Mouse (Mus musculus) embryonic facial prominence, embryonic 13.5 days (tissue): ENCODE results near the gene Tmsb4x. TPM values are rescaled to one million over a fixed set of nuclear protein-coding genes. Genes with fewer than 3 reads are reported as not detected.

Experiments
- ATAC-seq: fragments of 200-750 bp; cut with Nextera tagmentation; 2 replicates; pipeline ENCODE4 v1.8.0; 2017; ENCODE audit warnings: low read depth; ENCODE audit not compliant: insufficient number of reproducible peaks, insufficient read depth, low FRiP score, low TSS enrichment
- H3K27ac ChIP-seq: fragments of 300-500 bp; sonication (generic); 2 replicates; pipeline ENCODE4 v1.5.1; 2015; ENCODE audit warnings: moderate library complexity, mild to moderate bottlenecking, inconsistent platforms
- H3K27me3 ChIP-seq: fragments of 300-500 bp; sonication (generic); 2 replicates; pipeline ENCODE4 v1.6.1; 2015; ENCODE audit warnings: mild to moderate bottlenecking, inconsistent platforms
- H3K36me3 ChIP-seq: fragments of 300-500 bp; sonication (generic); 2 replicates; pipeline ENCODE4 v1.6.1; 2015; ENCODE audit warnings: mild to moderate bottlenecking, inconsistent platforms
- H3K4me1 ChIP-seq: fragments of 300-500 bp; sonication (generic); 2 replicates; pipeline ENCODE4 v1.6.1; 2015; ENCODE audit warnings: inconsistent platforms
- H3K4me2 ChIP-seq: fragments of 300-500 bp; sonication (generic); 2 replicates; pipeline ENCODE4 v1.6.1; 2015; ENCODE audit warnings: moderate library complexity, mild to moderate bottlenecking, inconsistent platforms
- H3K4me3 ChIP-seq: fragments of 300-500 bp; sonication (generic); 2 replicates; pipeline ENCODE4 v1.5.1; 2015; ENCODE audit warnings: mild to moderate bottlenecking, inconsistent platforms
- H3K9ac ChIP-seq: fragments of 300-500 bp; sonication (generic); 2 replicates; pipeline ENCODE4 v1.6.1; 2015; ENCODE audit warnings: mild to moderate bottlenecking, inconsistent platforms
- H3K9me3 ChIP-seq: fragments of 300-500 bp; sonication (generic); 2 replicates; pipeline ENCODE4 v1.6.1; 2016; ENCODE audit warnings: inconsistent platforms
- WGBS: fragments of 180-500 bp; shearing (Covaris S2); methylation state at CpG from one replicate; pipeline ENCODE4 v1.1.7; 2015; ENCODE audit warnings: mixed read lengths; 5-methylcytosine and 5-hydroxymethylcytosine counted together
- polyA plus RNA-seq: library from polyadenylated mRNA; unstranded; fragments of >200 nt; fragmentation: Nextera tagmentation; extraction: Ambion mirVana; gene quantifications from 2 replicates; pipeline ENCODE4 v1.2.1, GENCODE M21; 2015

The Tmsb4x gene
- polyA plus RNA-seq, 1 experiment from 2014 or later, result 2,270 TPM

- Histone ChIP-seq H3K9me3 (no peaks in the 10 kb centered on the region), H3K27me3 (peaks cover 35% of the 10 kb centered on the region), H3K36me3 (no peaks in the 10 kb centered on the region), H3K4me3 (no peak overlapping the region), H3K4me2 (no peak overlapping the region), H3K4me1 (no peaks in the 10 kb centered on the region), H3K27ac (no peak overlapping the region), H3K9ac (no peak overlapping the region)
- ATAC-seq, result no peak
- WGBS, result 73% methylated on average over 4 of the region's 4 CpGs
Observed at GRCm38 (mm10) chrX:167179961-167180642, 29.0 kb downstream of the Tmsb4x start.

GRCm38 (mm10) chrX:167179549-167179948, 29.6 kb downstream of the Tmsb4x start:
- no peak for ATAC-seq
- Histone ChIP-seq H3K27me3 (peaks cover 40% of the 10 kb centered on the region), H3K27ac (no peak overlapping the region), H3K9ac (no peak overlapping the region), H3K9me3 (no peaks in the 10 kb centered on the region), H3K4me3 (no peak overlapping the region), H3K4me1 (no peaks in the 10 kb centered on the region), H3K4me2 (no peak overlapping the region), H3K36me3 (no peaks in the 10 kb centered on the region)
- WGBS, result 83% methylated on average over 3 of the region's 3 CpGs

DNA sequence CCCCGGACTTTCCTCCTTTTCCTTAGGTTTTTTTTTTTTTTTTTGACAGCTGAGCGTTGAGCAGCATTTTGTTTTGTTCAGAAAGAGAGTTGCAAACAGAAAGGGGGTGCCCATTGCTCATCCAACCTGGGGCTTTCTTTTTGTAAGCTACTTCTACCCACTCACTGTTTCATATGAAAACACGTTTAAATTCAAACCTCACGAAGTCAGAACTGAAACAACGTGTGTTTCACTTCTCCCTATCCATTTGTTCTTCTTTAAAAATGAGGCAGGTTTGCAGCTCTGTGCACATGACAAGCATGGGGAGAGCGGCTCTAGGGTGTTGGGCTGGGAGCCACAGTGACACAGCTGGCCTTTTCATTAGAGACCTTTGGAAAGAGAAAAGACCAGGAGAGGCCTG, 33.8 kb downstream of the Tmsb4x start:
- Histone ChIP-seq H3K36me3 (no peaks in the 10 kb centered on the region), H3K4me1 (no peaks in the 10 kb centered on the region), H3K9ac (no peak overlapping the region), H3K9me3 (no peaks in the 10 kb centered on the region), H3K27me3 (peaks cover 49% of the 10 kb centered on the region), H3K4me3 (no peak overlapping the region), H3K27ac (no peak overlapping the region), H3K4me2 (no peak overlapping the region)
- WGBS, result 74% methylated on average over 6 of the region's 6 CpGs
- ATAC-seq, result no peak

- Histone ChIP-seq H3K36me3 (no peaks in the 10 kb centered on the region), H3K4me2 (no peak overlapping the region), H3K27ac (no peak overlapping the region), H3K4me1 (no peaks in the 10 kb centered on the region), H3K27me3 (peaks cover 47% of the 10 kb centered on the region; the same call in 1 of the 2 replicates), H3K9me3 (no peaks in the 10 kb centered on the region), H3K9ac (no peak overlapping the region), H3K4me3 (no peak overlapping the region)
- no peak for ATAC-seq
- WGBS, result 59% methylated on average over 3 of the region's 3 CpGs
Observed at GRCm38 (mm10) chrX:167174311-167174710, 34.8 kb downstream of the Tmsb4x start.

GRCm38 (mm10) chrX:167172256-167172655, 36.9 kb downstream of the Tmsb4x start:
- no peak for ATAC-seq
- no peak overlapping the region for H3K4me3 ChIP-seq
- H3K4me2 ChIP-seq, result no peak overlapping the region
- H3K27ac ChIP-seq, result no peak overlapping the region
- no peak overlapping the region for H3K9ac ChIP-seq
- WGBS, result 76% methylated on average over 2 of the region's 2 CpGs
- H3K4me1 ChIP-seq, result no peaks in the 10 kb centered on the region
- no peaks in the 10 kb centered on the region for H3K9me3 ChIP-seq
- H3K27me3 ChIP-seq, result peaks cover 51% of the 10 kb centered on the region
- H3K36me3 ChIP-seq, result no peaks in the 10 kb centered on the region

DNA sequence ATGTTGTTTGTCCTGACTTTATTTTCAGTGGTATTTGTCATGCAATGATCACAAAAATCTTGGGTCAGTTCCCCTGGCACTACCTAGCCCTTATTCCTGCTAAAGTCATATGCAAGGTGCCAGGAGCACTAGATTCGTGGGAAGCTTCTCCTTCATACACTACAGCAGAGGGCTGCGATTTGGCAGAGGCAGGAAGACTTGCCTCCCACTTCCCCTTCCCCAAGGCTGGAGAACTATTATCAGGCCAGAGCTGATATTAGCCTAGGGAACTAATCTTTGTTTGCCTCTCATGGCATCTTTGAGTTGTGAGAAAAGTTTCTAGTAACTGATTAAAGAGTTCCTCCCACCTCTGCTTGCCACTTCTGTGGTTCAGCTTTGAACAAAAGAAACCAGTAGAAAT, 37.8 kb downstream of the Tmsb4x start:
- Histone ChIP-seq H3K9me3 (no peaks in the 10 kb centered on the region), H3K27me3 (peaks cover 58% of the 10 kb centered on the region), H3K4me2 (no peak overlapping the region), H3K27ac (no peak overlapping the region), H3K4me3 (no peak overlapping the region), H3K9ac (no peak overlapping the region), H3K36me3 (no peaks in the 10 kb centered on the region), H3K4me1 (no peaks in the 10 kb centered on the region)
- ATAC-seq, result no peak
- 72% methylated on average over 2 of the region's 2 CpGs for WGBS

- 59% methylated on average over 2 of the region's 2 CpGs for WGBS
- no peaks in the 10 kb centered on the region for H3K4me1 ChIP-seq
- no peaks in the 10 kb centered on the region for H3K9me3 ChIP-seq
- H3K36me3 ChIP-seq, result no peaks in the 10 kb centered on the region
- no peak overlapping the region for H3K9ac ChIP-seq
- H3K27ac ChIP-seq, result no peak overlapping the region
- H3K4me3 ChIP-seq, result no peak overlapping the region
- no peak overlapping the region for H3K4me2 ChIP-seq
- H3K27me3 ChIP-seq, result peaks cover 53% of the 10 kb centered on the region
- ATAC-seq, result no peak
Observed at GRCm38 (mm10) chrX:167167282-167167681, 41.8 kb downstream of the Tmsb4x start.

DNA sequence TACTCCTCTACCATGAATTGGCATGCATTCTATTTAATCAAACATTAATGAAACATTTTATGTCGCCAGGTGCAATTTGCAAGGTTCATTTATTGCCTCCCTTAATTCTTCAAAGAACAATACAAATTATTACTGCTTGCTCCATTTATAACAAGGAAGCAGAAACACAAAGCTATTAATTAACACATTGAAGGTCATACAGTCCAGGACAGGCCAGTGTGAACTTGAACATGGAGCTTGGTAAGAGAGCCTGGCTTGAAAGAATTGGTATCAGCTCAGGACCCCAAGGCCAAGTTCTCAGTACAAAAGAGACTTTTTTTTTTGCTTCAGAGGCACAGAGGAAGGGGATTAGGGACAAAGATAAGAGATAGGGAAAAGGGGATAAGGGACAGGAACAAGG, 43.1 kb downstream of the Tmsb4x start:
- no peak for ATAC-seq
- H3K4me2 ChIP-seq, result no peak overlapping the region
- H3K27ac ChIP-seq, result no peak overlapping the region
- WGBS, result 94% methylated on average over 1 of the region's 1 CpGs
- no peaks in the 10 kb centered on the region for H3K4me1 ChIP-seq
- peaks cover 49% of the 10 kb centered on the region for H3K27me3 ChIP-seq
- no peaks in the 10 kb centered on the region for H3K36me3 ChIP-seq
- no peaks in the 10 kb centered on the region for H3K9me3 ChIP-seq
- no peak overlapping the region for H3K9ac ChIP-seq
- H3K4me3 ChIP-seq, result no peak overlapping the region

GRCm38 (mm10) chrX:167157691-167158090, 51.4 kb downstream of the Tmsb4x start:
- 80% methylated on average over 4 of the region's 4 CpGs for WGBS
- Histone ChIP-seq H3K36me3 (no peaks in the 10 kb centered on the region), H3K9ac (no peak overlapping the region)

More at GRCm38 (mm10) chrX:167157691-167158090, 51.4 kb downstream of the Tmsb4x start:
- Histone ChIP-seq H3K27ac (no peak overlapping the region), H3K4me2 (no peak overlapping the region), H3K9me3 (no peaks in the 10 kb centered on the region), H3K27me3 (peaks cover 47% of the 10 kb centered on the region), H3K4me1 (no peaks in the 10 kb centered on the region), H3K4me3 (no peak overlapping the region)
- no peak for ATAC-seq

Other genes starting within 250 kb of the Tmsb4x start
- gene Tlr8, start 55.0 kb upstream of the Tmsb4x start, polyA plus RNA-seq, result 0.10 and 0.58 TPM in 2 replicates
- gene Tlr7, start 121.2 kb upstream of the Tmsb4x start, polyA plus RNA-seq, result 0.30 and 0.60 TPM in 2 replicates
- gene Prps2, start 173.4 kb upstream of the Tmsb4x start, polyA plus RNA-seq, result 17.7 and 18.6 TPM in 2 replicates